Mouse (Mus musculus) ZHBTc4 (cell line): ENCODE measurements around the gene Pus10.
"Not testable (repeated sequence)": the region's sequence is repeated elsewhere in the genome, so short reads cannot be mapped to it uniquely, and the experiment has no call there.

Source experiments
- DNase-seq: peaks from one replicate; pipeline ENCODE4 v3.0.0-alpha.2; 2011; ENCODE audit warnings: low read depth, low spot score

Gene Pus10

GRCm38 (mm10) chr11:23762635-23763034, 97.2 kb downstream of the Pus10 start:
- DNase-seq: no peak

- not testable (repeated sequence) for DNase-seq
These were observed 101.9 kb downstream of the Pus10 start for GRCm38 (mm10) chr11:23767369-23767768.

GRCm38 (mm10) chr11:23767928-23768327, 102.5 kb downstream of the Pus10 start:
- DNase-seq: no peak

GRCm38 (mm10) chr11:23769033-23769432, 103.6 kb downstream of the Pus10 start:
- DNase-seq: no peak

GRCm38 (mm10) chr11:23769686-23770509, 104.4 kb downstream of the Pus10 start:
- no peak for DNase-seq

GRCm38 (mm10) chr11:23770510-23770759, 105.0 kb downstream of the Pus10 start:
- peak; percentile 86 for DNase-seq

GRCm38 (mm10) chr11:23770760-23771506, 105.5 kb downstream of the Pus10 start, which contains the start of gene Rel:
Gene Rel (minus strand): TSS chr11:23770970.
- DNase-seq: peak; percentile 91

- DNase-seq: no peak
These were observed 106.1 kb downstream of the Pus10 start for GRCm38 (mm10) chr11:23771507-23772097.

- DNase-seq: no peak
These were observed 107.0 kb downstream of the Pus10 start for GRCm38 (mm10) chr11:23772471-23772870.

GRCm38 (mm10) chr11:23778787-23779201, 113.3 kb downstream of the Pus10 start:
- DNase-seq: no peak

GRCm38 (mm10) chr11:23782038-23782437, 116.6 kb downstream of the Pus10 start:
- DNase-seq: no peak
